Mouse (Mus musculus) G1E (cell line): ENCODE data around the gene Pamr1. TPM values are rescaled to one million over a fixed set of nuclear protein-coding genes. Genes with fewer than 3 reads are reported as not detected.
A peak's percentile ranks its signal among the peaks of the same experiment; 100 is the strongest.

Experiments used
- ATAC-seq: 2 replicates; pipeline ENCODE4 v1.8.0; 2016; ENCODE audit warnings: mild to moderate bottlenecking; ENCODE audit not compliant: insufficient number of reproducible peaks, poor library complexity, low FRiP score, severe bottlenecking; ENCODE audit errors: extremely low read depth
- DNase-seq: peaks from one replicate; pipeline ENCODE4 v3.0.0; 2012; ENCODE audit warnings: low spot score
- H3K27me3 ChIP-seq: 2 replicates; pipeline ENCODE4 v1.6.1; 2012; ENCODE audit warnings: mild to moderate bottlenecking, low read length, inconsistent platforms; ENCODE audit not compliant: insufficient read depth
- H3K36me3 ChIP-seq: replicated peaks from 2 replicates; pipeline ENCODE3; 2012; ENCODE audit warnings: mild to moderate bottlenecking, inconsistent platforms
- H3K4me1 ChIP-seq: 2 replicates; pipeline ENCODE4 v1.6.1; 2012; ENCODE audit warnings: low read depth, low read length, inconsistent platforms, mixed read lengths; ENCODE audit not compliant: insufficient read depth
- H3K4me3 ChIP-seq: 2 replicates; pipeline ENCODE4 v1.5.1; 2012; ENCODE audit warnings: low read depth, mild to moderate bottlenecking, inconsistent platforms, low read length, moderate library complexity, mixed read lengths
- H3K9me3 ChIP-seq: replicated peaks from 2 replicates; pipeline ENCODE4 v1.6.1; 2012; ENCODE audit warnings: inconsistent platforms
- CTCF ChIP-seq: IDR thresholded peaks from 2 replicates; pipeline ENCODE4 v1.5.1; 2012; ENCODE audit warnings: low read depth, low read length, inconsistent platforms, mixed read lengths
- GATA1 ChIP-seq: IDR thresholded peaks from 2 replicates; pipeline ENCODE4 v1.6.1; 2012; ENCODE audit warnings: borderline replicate concordance, low read length, inconsistent platforms, mixed read lengths
- GATA2 ChIP-seq: IDR thresholded peaks from 2 replicates; pipeline ENCODE4 v1.6.1; 2012; ENCODE audit warnings: low read depth, low read length, inconsistent platforms, borderline replicate concordance
- POLR2AphosphoS5 ChIP-seq: IDR thresholded peaks from 2 replicates; pipeline ENCODE4 v1.6.1; 2012; ENCODE audit warnings: low read depth, low read length, inconsistent platforms; ENCODE audit not compliant: insufficient replicate concordance
- TAL1 ChIP-seq: conservative IDR thresholded peaks from 2 replicates; pipeline ENCODE4 v1.6.1; 2012; ENCODE audit warnings: low read depth, low read length, inconsistent platforms, mixed read lengths
- polyA plus RNA-seq: library from polyadenylated mRNA; stranded (reverse); fragments of >175 nt; gene quantifications from 2 replicates; pipeline ENCODE4 v1.2.3, GENCODE M21; 2012
- total RNA-seq, 2 experiments: library from RNA; stranded (forward) in 1 of 2; stranded (reverse) in 1 of 2; fragments of 200-1000 nt in 1 of 2; fragments of >200 nt in 1 of 2; fragmentation: Nextera tagmentation in 1 of 2; gene quantifications; 2 replicates each; pipeline ENCODE4 v1.2.3; 2014 to 2017

Gene Pamr1
- total and polyA plus RNA-seq, 3 experiments = 0.22 TPM; not detected in 2

DNA sequence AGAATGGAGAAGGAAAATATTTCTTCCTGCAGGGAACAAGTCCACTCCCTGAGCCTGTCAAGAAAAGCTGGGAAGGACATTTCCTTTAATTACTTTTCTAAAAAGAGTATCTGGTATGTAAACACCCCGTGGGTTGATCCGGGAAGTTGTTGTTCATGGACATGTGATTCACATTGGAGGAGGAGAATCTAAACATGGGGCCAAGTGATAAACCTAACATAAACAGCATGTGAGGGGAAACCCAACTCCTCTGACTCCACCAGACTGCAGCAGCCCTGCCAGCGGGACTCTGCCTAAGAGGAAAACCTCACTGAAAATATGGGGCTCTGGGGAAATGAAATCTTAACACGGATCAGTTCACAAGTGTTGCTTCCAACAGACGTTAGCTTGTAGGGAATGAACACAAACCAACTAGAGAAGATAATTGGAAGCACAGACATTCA is 2.3 kb downstream of the Pamr1 start:
- Histone ChIP-seq H3K9me3 (no peaks in the 10 kb centered on the region), H3K27me3 (peaks cover 16% of the 10 kb centered on the region), H3K36me3 (no peaks in the 10 kb centered on the region), H3K4me1 (no peaks in the 10 kb centered on the region), H3K4me3 (no peak overlapping the region)
- ATAC-seq = no peak
- no peak for TF ChIP-seq POLR2AphosphoS5
- no peak for DNase-seq

DNA sequence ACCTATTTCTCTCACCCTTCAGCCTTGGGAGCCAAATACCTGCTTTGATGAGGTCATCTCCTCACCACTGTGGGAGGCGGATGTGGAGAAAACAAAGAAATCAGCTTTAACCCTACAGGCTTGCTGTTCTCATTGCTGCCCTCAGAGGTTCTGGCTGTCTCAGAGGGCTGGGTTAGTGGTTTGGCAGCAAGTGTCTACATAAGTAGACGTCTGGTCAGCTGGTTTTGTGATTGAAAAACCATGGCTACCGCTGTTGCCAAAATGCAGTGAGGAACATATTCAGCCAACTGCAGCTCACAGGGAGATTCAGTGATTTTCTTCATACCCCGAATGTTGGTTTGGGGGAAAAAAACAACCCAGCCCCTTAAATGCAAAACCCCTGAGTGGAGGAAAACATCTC is 7.3 kb downstream of the Pamr1 start:
- ATAC-seq = no peak
- Histone ChIP-seq H3K4me3 (no peak overlapping the region), H3K9me3 (no peaks in the 10 kb centered on the region), H3K27me3 (peaks cover 15% of the 10 kb centered on the region), H3K36me3 (no peaks in the 10 kb centered on the region), H3K4me1 (no peaks in the 10 kb centered on the region)
- DNase-seq = no peak
- TF ChIP-seq TAL1 (no peak), POLR2AphosphoS5 (no peak), CTCF (no peak), GATA2 (no peak), GATA1 (no peak)

DNA sequence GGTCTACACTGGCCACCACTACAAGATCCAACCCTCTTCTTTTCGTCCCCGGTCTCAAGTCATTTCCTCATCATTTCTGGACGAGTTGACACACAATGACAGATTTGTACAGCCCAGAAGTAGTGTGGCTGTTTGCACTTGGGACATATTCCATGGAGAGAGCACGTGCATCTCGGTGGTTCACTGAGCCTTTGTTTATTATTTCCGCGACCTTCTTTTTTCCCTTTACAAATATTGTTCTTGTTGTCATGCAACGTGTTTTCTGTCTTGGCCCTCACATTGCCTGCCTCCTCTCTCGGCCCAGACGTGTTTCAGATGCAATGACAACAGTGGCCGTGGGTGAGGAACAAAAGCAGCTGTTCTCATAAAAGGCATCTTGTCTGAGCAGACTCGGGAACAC is 9.2 kb downstream of the Pamr1 start:
- H3K4me1 ChIP-seq = no peaks in the 10 kb centered on the region
- TF ChIP-seq CTCF = no peak
- no peak for TF ChIP-seq GATA2
- TF ChIP-seq TAL1 = no peak
- TF ChIP-seq POLR2AphosphoS5 = no peak
- TF ChIP-seq GATA1 = no peak
- H3K27me3 ChIP-seq = peaks cover 15% of the 10 kb centered on the region
- H3K36me3 ChIP-seq = no peaks in the 10 kb centered on the region
- no peaks in the 10 kb centered on the region for H3K9me3 ChIP-seq
- ATAC-seq (no peak), DNase-seq (no peak)
- H3K4me3 ChIP-seq = no peak overlapping the region

DNA sequence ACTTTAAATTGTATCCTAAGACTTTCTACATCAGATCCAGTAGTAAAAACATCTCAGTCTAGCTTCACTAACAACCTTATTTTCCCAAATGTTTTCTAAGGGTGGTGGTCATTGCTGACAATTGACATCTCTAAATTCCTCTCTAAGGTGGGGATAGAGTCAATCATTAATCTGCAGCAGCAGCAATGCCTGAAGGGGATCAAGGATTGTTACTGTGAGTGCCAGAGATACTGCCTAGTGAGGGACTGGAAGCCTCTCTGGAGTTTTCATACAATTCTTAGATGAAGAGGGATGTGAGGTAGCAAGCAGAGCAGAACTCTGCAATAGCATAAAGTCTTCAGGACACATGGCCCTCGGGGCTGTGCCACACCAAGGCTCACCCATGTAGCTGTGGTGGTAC is 14.0 kb downstream of the Pamr1 start:
- ATAC-seq (no peak), DNase-seq (no peak)
- peaks cover 2% of the 10 kb centered on the region for H3K27me3 ChIP-seq
- no peaks in the 10 kb centered on the region for H3K4me1 ChIP-seq
- H3K36me3 ChIP-seq = no peaks in the 10 kb centered on the region
- no peak overlapping the region for H3K4me3 ChIP-seq
- no peak for TF ChIP-seq GATA2
- no peak for TF ChIP-seq GATA1
- no peak for TF ChIP-seq POLR2AphosphoS5
- no peak for TF ChIP-seq CTCF
- TF ChIP-seq TAL1 = no peak
- no peaks in the 10 kb centered on the region for H3K9me3 ChIP-seq

DNA sequence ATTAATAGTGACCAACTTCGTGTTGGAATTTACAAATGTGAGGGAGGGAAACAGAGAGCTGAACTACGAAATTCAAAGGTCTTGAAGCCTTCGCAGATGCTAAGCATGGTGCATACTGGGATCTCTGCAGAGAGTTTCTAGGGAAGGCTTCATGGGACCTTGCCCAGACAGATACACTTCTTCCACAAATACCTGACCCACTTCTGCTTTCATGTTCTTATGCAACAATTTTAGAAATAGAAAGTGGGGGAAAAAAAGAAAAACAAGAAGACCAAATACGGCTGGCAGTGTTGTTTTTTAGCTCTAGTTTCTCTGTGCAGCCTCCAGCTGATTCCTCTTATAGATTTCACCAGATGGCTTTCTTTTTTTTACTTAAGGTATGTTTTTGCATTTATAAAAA is 29.4 kb downstream of the Pamr1 start:
- H3K4me3 ChIP-seq = no peak overlapping the region
- DNase-seq = no peak
- TF ChIP-seq POLR2AphosphoS5 = no peak
- TF ChIP-seq CTCF = no peak
- no peak for TF ChIP-seq GATA2
- no peak for TF ChIP-seq GATA1
- TF ChIP-seq TAL1 = no peak
- no peaks in the 10 kb centered on the region for H3K27me3 ChIP-seq
- no peaks in the 10 kb centered on the region for H3K36me3 ChIP-seq
- no peak for ATAC-seq
- no peaks in the 10 kb centered on the region for H3K4me1 ChIP-seq
- no peaks in the 10 kb centered on the region for H3K9me3 ChIP-seq

DNA sequence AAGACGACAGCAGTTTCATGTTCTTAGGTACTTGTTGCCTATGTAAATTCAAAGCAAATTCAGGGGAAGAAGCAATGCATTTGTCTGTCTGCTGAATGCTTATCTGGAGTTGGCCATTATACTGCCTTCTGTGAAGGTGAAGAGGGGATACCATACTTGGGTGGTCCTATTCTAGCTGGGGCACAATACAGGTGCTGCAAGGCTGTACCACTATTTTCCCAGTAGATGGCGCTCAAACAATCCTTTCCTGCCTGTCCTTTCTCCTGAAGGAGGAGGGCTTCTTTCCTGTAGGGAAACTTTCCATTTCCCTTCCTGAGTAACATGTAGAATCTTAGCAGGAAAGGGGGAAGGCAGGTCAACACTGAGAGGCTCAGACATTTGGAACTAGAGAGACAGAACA is 40.2 kb downstream of the Pamr1 start:
- H3K27me3 ChIP-seq = peaks cover 9% of the 10 kb centered on the region; the same call in 1 of the 2 replicates
- peak; percentile 20 for DNase-seq
- no peak for ATAC-seq
- H3K4me1 ChIP-seq = no peaks in the 10 kb centered on the region
- TF ChIP-seq GATA2 = no peak
- peak; percentile 75 for TF ChIP-seq CTCF
- H3K9me3 ChIP-seq = no peaks in the 10 kb centered on the region
- no peaks in the 10 kb centered on the region for H3K36me3 ChIP-seq
- no peak overlapping the region for H3K4me3 ChIP-seq

DNA sequence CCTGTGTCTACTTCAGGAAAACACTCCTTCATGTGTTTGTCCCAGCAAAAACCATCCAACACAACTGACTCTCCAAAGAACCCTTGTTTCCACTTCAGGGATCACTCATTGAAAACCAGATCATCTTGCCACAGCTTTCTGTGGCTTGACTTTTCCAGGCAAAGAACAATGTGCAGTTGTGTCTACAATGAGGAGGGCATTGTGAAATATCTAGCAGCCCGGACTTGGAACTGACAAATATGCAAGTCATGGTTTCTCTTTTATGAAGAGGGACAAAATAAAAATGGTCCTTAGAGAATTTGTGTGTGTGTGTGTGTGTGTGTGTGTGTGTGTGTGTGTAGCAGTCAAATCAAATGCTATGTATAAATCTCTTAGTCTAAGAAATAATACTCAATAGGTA is 44.7 kb downstream of the Pamr1 start:
- TF ChIP-seq TAL1 (no peak), GATA2 (no peak), POLR2AphosphoS5 (no peak), CTCF (no peak), GATA1 (no peak)
- no peaks in the 10 kb centered on the region for H3K36me3 ChIP-seq
- H3K27me3 ChIP-seq = peaks cover 9% of the 10 kb centered on the region; the same call in 1 of the 2 replicates
- no peak overlapping the region for H3K4me3 ChIP-seq
- H3K4me1 ChIP-seq = no peaks in the 10 kb centered on the region
- DNase-seq (no peak), ATAC-seq (no peak)
- H3K9me3 ChIP-seq = no peaks in the 10 kb centered on the region
